Mouse (Mus musculus) hindbrain, embryonic 12.5 days (tissue): Measurements from ENCODE around the gene Rtn2. TPM values are rescaled to one million over a fixed set of nuclear protein-coding genes. Genes with fewer than 3 reads are reported as not detected.

Experiments used
- ATAC-seq: fragments of 200-750 bp; cut with Nextera tagmentation; 2 replicates; pipeline ENCODE4 v1.8.0; 2017; ENCODE audit warnings: moderate TSS enrichment; ENCODE audit not compliant: low FRiP score
- H3K27ac ChIP-seq: fragments of 300-500 bp; sonication (generic); 2 replicates; pipeline ENCODE4 v1.5.1; 2016; ENCODE audit warnings: mild to moderate bottlenecking
- H3K27me3 ChIP-seq: fragments of 300-500 bp; sonication (generic); 2 replicates; pipeline ENCODE4 v1.6.1; 2016; ENCODE audit warnings: mild to moderate bottlenecking
- H3K36me3 ChIP-seq: fragments of 300-500 bp; sonication (generic); 2 replicates; pipeline ENCODE4 v1.6.1; 2016; ENCODE audit warnings: mild to moderate bottlenecking
- H3K4me1 ChIP-seq: fragments of 300-500 bp; sonication (generic); 2 replicates; pipeline ENCODE4 v1.6.1; 2016
- H3K4me2 ChIP-seq: fragments of 300-500 bp; sonication (generic); replicated peaks from 2 replicates; pipeline ENCODE4 v1.6.1; 2016; ENCODE audit warnings: mild to moderate bottlenecking
- H3K4me3 ChIP-seq: fragments of 300-500 bp; sonication (generic); 2 replicates; pipeline ENCODE4 v1.5.1; 2016; ENCODE audit warnings: mild to moderate bottlenecking
- H3K9ac ChIP-seq: fragments of 300-500 bp; sonication (generic); 2 replicates; pipeline ENCODE4 v1.6.1; 2016; ENCODE audit warnings: mild to moderate bottlenecking, moderate library complexity
- H3K9me3 ChIP-seq: fragments of 300-500 bp; sonication (generic); replicated peaks from 2 replicates; pipeline ENCODE4 v1.6.1; 2016; ENCODE audit warnings: mild to moderate bottlenecking
- WGBS: fragments of 180-500 bp; shearing (Covaris S2); methylation state at CpG from one replicate; pipeline ENCODE4 v1.1.7; 2016; 5-methylcytosine and 5-hydroxymethylcytosine counted together
- polyA plus RNA-seq: library from polyadenylated mRNA; unstranded; fragments of >200 nt; fragmentation: Nextera tagmentation; extraction: Ambion mirVana; gene quantifications from 2 replicates; pipeline ENCODE4 v1.2.1, GENCODE M21; 2016

Gene Rtn2
- polyA plus RNA-seq, 1 experiment from 2014 or later = 68.0 TPM

GRCm38 (mm10) chr7:19328425-19328824 lies 46.0 kb downstream of the Rtn2 start:
- Histone ChIP-seq H3K36me3 (no peaks in the 10 kb centered on the region), H3K9me3 (no peaks in the 10 kb centered on the region), H3K9ac (no peak overlapping the region), H3K27me3 (peaks cover 3% of the 10 kb centered on the region; the same call in 1 of the 2 replicates), H3K4me2 (no peak overlapping the region), H3K4me1 (peaks cover 23% of the 10 kb centered on the region), H3K4me3 (no peak overlapping the region), H3K27ac (no peak overlapping the region)
- no peak for ATAC-seq

DNA sequence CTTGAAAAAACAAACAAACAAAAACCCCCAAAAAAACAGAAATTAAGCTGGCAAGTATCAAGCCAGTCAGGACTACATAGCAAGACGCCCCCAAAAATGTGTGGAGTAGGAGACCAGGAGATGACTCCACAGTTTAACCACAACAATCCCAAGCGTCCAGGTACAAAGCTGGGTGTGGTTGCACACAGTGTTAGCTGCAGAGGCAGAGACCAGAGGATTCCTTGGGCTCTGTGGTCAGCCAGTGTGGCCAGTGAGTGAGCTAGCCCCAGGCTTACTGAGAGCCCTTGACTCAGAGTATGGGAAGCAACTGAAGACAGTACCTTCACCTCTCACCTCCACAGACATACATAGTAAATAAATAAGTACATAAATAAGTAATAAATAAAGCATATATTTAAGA lies 49.5 kb downstream of the Rtn2 start:
- Histone ChIP-seq H3K9ac (no peak overlapping the region), H3K4me2 (no peak overlapping the region), H3K9me3 (no peaks in the 10 kb centered on the region), H3K4me1 (peaks cover 15% of the 10 kb centered on the region), H3K4me3 (no peak overlapping the region), H3K27ac (no peak overlapping the region), H3K36me3 (no peaks in the 10 kb centered on the region), H3K27me3 (peaks cover 3% of the 10 kb centered on the region; the same call in 1 of the 2 replicates)
- no peak for ATAC-seq
- WGBS = 73% methylated on average over 2 of the region's 2 CpGs

DNA sequence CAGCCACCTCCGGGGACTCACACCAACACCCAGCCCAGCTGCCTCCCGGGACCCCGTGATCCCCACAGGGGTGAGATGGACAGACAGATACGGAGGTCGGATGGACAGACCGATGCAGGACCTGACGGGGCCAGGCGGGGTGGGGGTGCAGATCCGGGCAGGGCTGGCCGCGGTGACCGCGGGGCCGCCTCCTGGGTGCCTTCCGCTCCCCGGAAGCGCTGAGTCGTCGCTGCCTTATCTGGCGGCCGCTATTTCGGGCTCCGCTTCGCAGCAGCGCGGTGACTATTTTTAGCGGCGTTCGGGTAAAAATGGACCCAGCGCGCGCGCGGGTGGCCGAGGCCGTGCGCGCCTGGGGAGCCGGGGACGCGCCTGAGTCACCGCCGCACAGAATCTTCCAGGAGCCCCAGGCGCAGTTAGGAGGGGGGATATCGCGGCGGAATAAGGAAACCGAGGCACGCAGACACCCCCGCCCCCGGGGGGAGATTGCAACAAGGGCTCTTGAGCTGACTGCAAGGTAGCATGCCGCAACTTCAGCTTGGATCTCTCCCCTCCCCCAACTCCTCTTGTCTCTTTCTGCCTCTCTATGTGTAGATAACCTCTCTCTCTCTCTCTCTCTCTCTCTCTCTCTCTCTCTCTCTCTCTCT lies 50.4 kb downstream of the Rtn2 start:
- Histone ChIP-seq H3K4me1 (peaks cover 9% of the 10 kb centered on the region), H3K9ac (peak overlapping the region; percentile 83), H3K36me3 (no peaks in the 10 kb centered on the region), H3K4me3 (peak overlapping the region; percentile 62), H3K27me3 (peaks cover 8% of the 10 kb centered on the region; the same call in 1 of the 2 replicates), H3K9me3 (no peaks in the 10 kb centered on the region), H3K27ac (peak overlapping the region; percentile 80), H3K4me2 (peak overlapping the region; percentile 87)
- WGBS = under 1% methylated on average over 51 of the region's 52 CpGs
- ATAC-seq = peak; percentile 53

DNA sequence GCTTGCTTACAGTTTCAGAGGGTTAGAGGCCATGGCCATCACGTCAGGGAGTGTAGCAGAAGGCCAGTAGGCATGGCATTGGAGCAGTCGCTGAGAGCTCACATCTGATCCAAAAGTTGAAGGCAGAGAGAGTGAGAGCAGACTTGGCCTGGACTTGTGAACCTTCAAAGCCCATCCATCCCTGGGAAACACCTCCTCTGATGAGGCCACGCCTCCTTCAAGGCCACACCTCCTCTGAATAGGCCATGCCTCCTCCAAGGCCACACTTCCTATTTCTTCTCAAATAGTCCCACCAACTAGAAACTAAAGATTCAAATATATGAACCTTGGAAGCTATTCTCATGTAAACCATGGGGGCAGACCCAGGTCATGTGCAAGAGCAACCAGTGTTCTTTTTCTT lies 53.2 kb downstream of the Rtn2 start:
- Histone ChIP-seq H3K4me2 (no peak overlapping the region), H3K9ac (no peak overlapping the region), H3K4me3 (no peak overlapping the region), H3K4me1 (peaks cover 9% of the 10 kb centered on the region), H3K27me3 (peaks cover 19% of the 10 kb centered on the region), H3K36me3 (no peaks in the 10 kb centered on the region), H3K9me3 (no peaks in the 10 kb centered on the region), H3K27ac (no peak overlapping the region)
- 43% methylated on average over 3 of the region's 3 CpGs for WGBS
- no peak for ATAC-seq

DNA sequence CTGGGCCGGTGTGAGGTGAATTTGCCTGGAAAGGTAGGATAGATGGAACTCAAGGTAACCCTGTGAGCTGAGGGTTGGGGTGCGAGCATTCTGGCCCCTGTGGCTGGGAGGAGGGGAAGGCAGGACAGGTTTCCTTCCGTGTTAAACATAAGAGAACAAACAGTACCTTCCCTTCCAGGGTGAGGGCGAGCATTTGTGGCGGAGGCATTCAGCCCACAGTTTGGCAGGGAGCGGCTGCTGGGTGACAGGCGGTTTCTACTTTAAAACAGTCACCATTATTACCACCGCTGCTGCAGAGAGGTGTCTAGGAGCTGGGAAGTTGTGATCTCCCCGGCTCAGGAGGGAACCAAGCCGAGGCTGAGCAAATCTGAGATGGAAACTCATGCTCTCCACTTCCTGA lies 54.7 kb downstream of the Rtn2 start:
- no peaks in the 10 kb centered on the region for H3K9me3 ChIP-seq
- H3K27ac ChIP-seq = no peak overlapping the region
- H3K27me3 ChIP-seq = peaks cover 34% of the 10 kb centered on the region
- no peak overlapping the region for H3K4me3 ChIP-seq
- H3K36me3 ChIP-seq = no peaks in the 10 kb centered on the region
- H3K4me2 ChIP-seq = no peak overlapping the region
- 70% methylated on average over 10 of the region's 10 CpGs for WGBS
- H3K9ac ChIP-seq = no peak overlapping the region
- ATAC-seq = no peak
- peaks cover 20% of the 10 kb centered on the region for H3K4me1 ChIP-seq

DNA sequence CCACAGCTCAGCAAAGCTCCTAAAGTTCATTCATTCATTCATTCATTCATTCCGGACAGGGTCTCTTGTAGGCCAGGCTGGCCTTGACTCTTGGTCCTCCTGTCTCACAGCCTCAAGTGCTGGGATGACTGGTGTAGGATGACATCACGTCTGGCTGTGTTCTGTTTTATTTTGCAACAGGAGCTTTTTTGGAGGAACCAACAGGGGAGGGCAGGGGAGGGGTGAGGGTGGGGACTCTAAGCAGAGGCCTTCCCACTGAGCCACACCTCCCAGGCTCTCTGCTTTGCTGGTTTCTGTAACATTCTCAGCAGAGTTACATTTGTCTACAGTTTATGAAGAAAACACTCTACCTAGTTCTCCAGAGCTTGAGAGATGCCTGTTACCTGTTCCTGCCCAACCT lies 55.6 kb downstream of the Rtn2 start:
- peaks cover 22% of the 10 kb centered on the region for H3K4me1 ChIP-seq
- H3K4me2 ChIP-seq = no peak overlapping the region
- H3K9me3 ChIP-seq = no peaks in the 10 kb centered on the region
- ATAC-seq = no peak
- H3K36me3 ChIP-seq = no peaks in the 10 kb centered on the region
- H3K4me3 ChIP-seq = no peak overlapping the region
- H3K27ac ChIP-seq = no peak overlapping the region
- H3K9ac ChIP-seq = no peak overlapping the region
- 59% methylated on average over 2 of the region's 2 CpGs for WGBS
- peaks cover 38% of the 10 kb centered on the region for H3K27me3 ChIP-seq

GRCm38 (mm10) chr7:19338596-19338995 lies 56.2 kb downstream of the Rtn2 start:
- Histone ChIP-seq H3K9me3 (no peaks in the 10 kb centered on the region), H3K4me1 (peaks cover 23% of the 10 kb centered on the region), H3K27ac (no peak overlapping the region), H3K4me3 (no peak overlapping the region), H3K4me2 (no peak overlapping the region), H3K9ac (no peak overlapping the region), H3K36me3 (no peaks in the 10 kb centered on the region), H3K27me3 (peaks cover 38% of the 10 kb centered on the region)
- 81% methylated on average over 7 of the region's 7 CpGs for WGBS
- ATAC-seq = no peak

DNA sequence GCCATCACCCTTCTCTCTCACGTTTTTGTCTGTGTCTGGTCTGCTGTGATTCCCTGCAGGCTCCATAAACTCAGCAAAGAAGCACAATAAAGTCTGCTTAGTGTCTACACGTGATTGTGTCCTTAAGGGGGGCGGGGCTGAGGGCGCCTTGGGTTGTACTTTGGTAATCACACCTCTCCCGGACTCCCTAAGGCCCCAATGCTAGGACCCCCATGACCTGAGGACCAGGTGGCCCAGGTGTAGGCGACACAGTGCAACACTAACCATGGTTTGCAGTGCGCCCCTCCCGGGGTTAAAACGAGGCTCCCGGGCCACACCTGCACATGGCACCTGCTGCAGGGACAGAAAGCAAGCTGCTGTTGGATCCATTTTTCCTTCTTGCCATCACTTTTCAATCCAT lies 58.8 kb downstream of the Rtn2 start:
- H3K4me1 ChIP-seq = peaks cover 31% of the 10 kb centered on the region
- no peaks in the 10 kb centered on the region for H3K36me3 ChIP-seq
- H3K4me2 ChIP-seq = peak overlapping the region; percentile 75
- H3K4me3 ChIP-seq = no peak overlapping the region; the same call in 1 of the 2 replicates
- H3K9ac ChIP-seq = no peak overlapping the region
- WGBS = 22% methylated on average over 10 of the region's 10 CpGs
- H3K9me3 ChIP-seq = no peaks in the 10 kb centered on the region
- peaks cover 35% of the 10 kb centered on the region for H3K27me3 ChIP-seq
- ATAC-seq = no peak
- H3K27ac ChIP-seq = no peak overlapping the region

DNA sequence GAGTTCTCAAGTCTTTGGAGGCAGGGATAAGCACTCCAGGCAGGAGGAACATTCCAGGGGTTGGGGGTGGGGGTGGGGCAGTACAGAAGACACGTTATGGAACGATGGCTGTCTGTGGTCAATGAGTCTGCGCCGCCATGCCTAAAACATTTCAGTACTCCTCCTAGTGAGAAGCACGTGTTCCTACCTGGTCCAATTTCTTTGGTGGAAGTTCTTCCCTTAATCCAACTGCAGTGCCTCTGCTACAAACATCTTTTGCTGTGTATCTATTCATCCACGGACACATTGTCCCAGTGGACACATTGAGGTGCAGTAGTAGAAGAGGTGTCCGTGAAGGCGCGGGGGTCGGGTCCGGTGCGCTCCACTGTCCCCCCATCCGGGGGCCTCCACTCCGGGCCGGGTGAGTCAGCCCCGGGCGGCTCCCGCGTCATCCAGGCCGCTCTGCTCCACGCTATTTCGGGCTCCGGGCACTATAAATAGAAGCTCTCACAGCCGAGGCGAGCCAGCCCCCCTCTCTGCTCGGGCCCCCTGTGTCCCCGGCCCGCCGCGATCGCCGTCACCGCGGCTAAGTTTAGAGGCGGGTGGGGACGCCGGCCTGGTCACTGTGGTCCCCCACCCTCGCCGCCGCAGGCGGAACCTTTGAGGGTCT lies 59.5 kb downstream of the Rtn2 start:
- H3K27ac ChIP-seq = no peak overlapping the region
- peak overlapping the region; percentile 32 for H3K9ac ChIP-seq
- no peak for ATAC-seq
- peak overlapping the region; percentile 75 for H3K4me2 ChIP-seq
- no peaks in the 10 kb centered on the region for H3K36me3 ChIP-seq
- peak overlapping the region; percentile 37 for H3K4me3 ChIP-seq
- no peaks in the 10 kb centered on the region for H3K9me3 ChIP-seq
- peaks cover 35% of the 10 kb centered on the region for H3K27me3 ChIP-seq
- WGBS = under 1% methylated on average over 41 of the region's 41 CpGs
- peaks cover 36% of the 10 kb centered on the region for H3K4me1 ChIP-seq

DNA sequence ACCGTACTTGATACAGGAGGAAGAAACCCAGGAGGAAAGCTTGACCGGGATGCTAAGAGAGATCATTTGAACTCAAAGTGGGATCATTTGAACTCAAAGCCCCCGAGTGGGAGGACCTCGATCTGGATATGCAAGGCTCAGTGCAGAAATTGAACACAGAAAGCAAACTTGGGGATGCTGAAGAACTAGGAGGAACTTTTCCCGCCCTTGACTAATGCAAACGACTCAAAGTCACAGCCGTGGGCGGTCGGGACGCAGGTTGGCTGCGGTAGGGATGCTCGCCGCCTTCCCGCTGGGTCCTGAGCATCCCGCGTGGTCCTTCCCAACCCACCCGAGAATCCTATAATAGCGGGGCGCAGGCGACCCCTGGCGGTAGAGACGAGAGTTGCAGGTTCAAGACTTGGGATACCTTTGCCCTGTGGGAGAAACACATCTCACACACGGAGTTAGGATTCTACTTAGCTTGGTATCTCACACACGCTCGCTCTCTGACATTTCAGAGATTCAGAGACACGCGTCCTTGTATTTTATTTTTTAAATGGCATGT lies 60.1 kb downstream of the Rtn2 start:
- no peak overlapping the region for H3K27ac ChIP-seq
- under 1% methylated on average over 27 of the region's 27 CpGs for WGBS
- peak overlapping the region; percentile 75 for H3K4me2 ChIP-seq
- ATAC-seq = no peak
- peak overlapping the region; percentile 37 for H3K4me3 ChIP-seq
- peaks cover 36% of the 10 kb centered on the region for H3K4me1 ChIP-seq
- peaks cover 32% of the 10 kb centered on the region for H3K27me3 ChIP-seq
- H3K9me3 ChIP-seq = no peaks in the 10 kb centered on the region
- H3K9ac ChIP-seq = peak overlapping the region; percentile 32
- no peaks in the 10 kb centered on the region for H3K36me3 ChIP-seq

GRCm38 (mm10) chr7:19343210-19343808 lies 60.9 kb downstream of the Rtn2 start:
- peaks cover 5% of the 10 kb centered on the region for H3K36me3 ChIP-seq
- no peaks in the 10 kb centered on the region for H3K9me3 ChIP-seq
- WGBS = 2% methylated on average over 11 of the region's 11 CpGs
- no peak overlapping the region for H3K4me3 ChIP-seq
- peaks cover 25% of the 10 kb centered on the region for H3K27me3 ChIP-seq
- H3K4me2 ChIP-seq = peak overlapping the region; percentile 75; the same call in 1 of the 2 replicates
- H3K4me1 ChIP-seq = peaks cover 36% of the 10 kb centered on the region
- H3K9ac ChIP-seq = no peak overlapping the region
- ATAC-seq = no peak
- no peak overlapping the region for H3K27ac ChIP-seq

DNA sequence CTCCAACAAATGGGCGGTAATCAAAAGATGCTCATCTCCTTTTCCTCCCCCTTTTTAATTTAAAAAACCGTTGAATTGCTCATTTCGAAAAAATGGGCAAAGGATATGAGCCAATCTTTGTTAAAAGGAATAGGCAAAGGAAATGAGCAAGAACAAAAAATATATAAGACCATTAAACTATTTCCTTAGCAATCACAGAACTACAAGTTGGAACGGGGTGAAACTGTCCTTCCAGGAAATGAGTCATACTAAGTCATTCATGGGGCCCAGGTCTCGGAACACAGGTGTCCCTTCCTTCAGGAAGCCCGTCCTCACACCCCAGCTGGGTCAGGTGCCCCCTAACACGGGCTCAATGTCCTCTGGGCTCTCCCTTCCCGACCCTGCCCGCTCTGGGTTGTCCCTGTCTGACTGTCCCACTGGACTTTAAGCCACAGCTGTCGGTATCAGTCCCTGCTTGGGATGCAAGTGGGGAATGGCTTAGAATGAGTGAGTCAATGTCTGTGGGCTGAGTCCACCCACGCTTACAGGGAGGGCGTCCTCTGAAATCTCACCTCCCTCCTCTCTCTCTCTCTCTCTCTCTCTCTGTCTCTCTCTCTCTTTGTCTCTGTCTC lies 61.9 kb downstream of the Rtn2 start, which contains the start of gene Ercc1:
Ercc1 (plus strand) TSS at position 542 of the 611 bp plus-strand sequence.
- Histone ChIP-seq H3K36me3 (peaks cover 16% of the 10 kb centered on the region), H3K27me3 (peaks cover 24% of the 10 kb centered on the region), H3K9me3 (no peaks in the 10 kb centered on the region), H3K4me1 (peaks cover 36% of the 10 kb centered on the region), H3K9ac (peak within 1 kb of the TSS; percentile 66), H3K27ac (peak within 1 kb of the TSS; percentile 85), H3K4me2 (peak within 1 kb of the TSS; percentile 85), H3K4me3 (peak within 1 kb of the TSS; percentile 63)
- ATAC-seq = peak; percentile 7
- WGBS = 30% methylated on average over 12 of the region's 12 CpGs
